Mouse (Mus musculus) spleen, adult 2 months (tissue): ENCODE measurements around the gene Il21.
A peak's percentile ranks its signal among the peaks of the same experiment; 100 is the strongest.

Experiments
- CTCF ChIP-seq: fragments of 200-500 bp; IDR thresholded peaks from 2 replicates; pipeline ENCODE4 v1.5.1; 2011; ENCODE audit warnings: mild to moderate bottlenecking, inconsistent platforms; ENCODE audit not compliant: insufficient read depth, insufficient read length, insufficient replicate concordance; ENCODE audit errors: extremely low read depth
- POLR2A ChIP-seq: fragments of 200-500 bp; IDR thresholded peaks from 2 replicates; pipeline ENCODE4 v1.6.1; 2011; ENCODE audit warnings: low read depth, low read length, inconsistent platforms

- TF ChIP-seq POLR2A (no peak), CTCF (peak; percentile 39; the same call in 1 of the 2 replicates)
These were observed 28.4 kb downstream of the Il21 start for GRCm38 (mm10) chr3:37203984-37204428.
